Mouse (Mus musculus) hindbrain, postnatal 0 days (tissue): Measurements from ENCODE around the gene Myadm. TPM values are rescaled to one million over a fixed set of nuclear protein-coding genes. Genes with fewer than 3 reads are reported as not detected.
A peak's percentile ranks its signal among the peaks of the same experiment; 100 is the strongest.

Source experiments
- ATAC-seq: fragments of 200-750 bp; cut with Nextera tagmentation; 2 replicates; pipeline ENCODE4 v1.8.0; 2017; ENCODE audit warnings: mild to moderate bottlenecking, moderate TSS enrichment, moderate library complexity
- DNase-seq: peaks from one replicate; pipeline ENCODE4 v3.0.0-alpha.2; 2015; ENCODE audit warnings: low spot score
- H3K27ac ChIP-seq: fragments of 300-500 bp; sonication (generic); 2 replicates; pipeline ENCODE4 v1.5.1; 2014; ENCODE audit warnings: mild to moderate bottlenecking
- H3K27me3 ChIP-seq: fragments of 300-500 bp; sonication (generic); 2 replicates; pipeline ENCODE4 v1.6.1; 2014; ENCODE audit warnings: low read length, mixed read lengths; ENCODE audit not compliant: insufficient read depth
- H3K36me3 ChIP-seq: fragments of 300-500 bp; sonication (generic); 2 replicates; pipeline ENCODE4 v1.6.1; 2014; ENCODE audit warnings: low read length, mixed read lengths; ENCODE audit not compliant: insufficient read depth
- H3K4me1 ChIP-seq: fragments of 300-500 bp; sonication (generic); 2 replicates; pipeline ENCODE4 v1.6.1; 2014; ENCODE audit warnings: antibody characterized with exemption, low read length, mixed read lengths; ENCODE audit not compliant: insufficient read depth
- H3K4me2 ChIP-seq: fragments of 300-500 bp; sonication (generic); 2 replicates; pipeline ENCODE4 v1.6.1; 2014; ENCODE audit warnings: low read depth, mild to moderate bottlenecking, low read length, moderate library complexity, mixed read lengths
- H3K4me3 ChIP-seq: fragments of 300-500 bp; sonication (generic); 2 replicates; pipeline ENCODE4 v1.5.1; 2014; ENCODE audit warnings: low read length
- H3K9ac ChIP-seq: fragments of 300-500 bp; sonication (generic); replicated peaks from 2 replicates; pipeline ENCODE4 v1.6.1; 2014; ENCODE audit warnings: mild to moderate bottlenecking, low read length, moderate library complexity, mixed read lengths
- H3K9me3 ChIP-seq: fragments of 300-500 bp; sonication (generic); 2 replicates; pipeline ENCODE4 v1.6.1; 2016; ENCODE audit warnings: low read length, mixed read lengths
- CTCF ChIP-seq: IDR thresholded peaks from 2 replicates; pipeline ENCODE4 v1.5.1; 2016; ENCODE audit warnings: antibody characterized with exemption, control low read depth, low read depth
- WGBS: fragments of 180-500 bp; shearing (Covaris S2); extraction: QIAGEN DNeasy Blood & Tissue Kit; methylation state at CpG from one replicate; pipeline ENCODE4 v1.1.7; 2014; 5-methylcytosine and 5-hydroxymethylcytosine counted together
- polyA plus RNA-seq: library from polyadenylated mRNA; unstranded; fragments of >200 nt; fragmentation: Nextera tagmentation; extraction: Ambion mirVana; gene quantifications from 2 replicates; pipeline ENCODE4 v1.2.1, GENCODE M21; 2015
- total RNA-seq: library from RNA; depleted of rRNA; stranded (reverse); fragments of >200 nt; gene quantifications from 2 replicates; pipeline ENCODE4 v1.2.3, GENCODE M21; 2014

The Myadm gene
- total and polyA plus RNA-seq, 2 experiments from 2014 or later, result 29.1 to 42.7 TPM

- Histone ChIP-seq H3K4me3 (no peak overlapping the region), H3K27me3 (no peaks in the 10 kb centered on the region), H3K4me2 (no peak overlapping the region), H3K4me1 (no peaks in the 10 kb centered on the region), H3K9me3 (no peaks in the 10 kb centered on the region), H3K36me3 (no peaks in the 10 kb centered on the region), H3K27ac (no peak overlapping the region), H3K9ac (no peak overlapping the region)
- ATAC-seq, result no peak
- no peak for DNase-seq
- WGBS, result 96% methylated on average over 7 of the region's 7 CpGs
- TF ChIP-seq CTCF, result 0 out of 2 replicates have a peak, but pooled peaks have one; percentile 13
Measured at GRCm38 (mm10) chr7:3310233-3310632, 21.4 kb downstream of the Myadm start.

- no peak overlapping the region for H3K4me2 ChIP-seq
- no peaks in the 10 kb centered on the region for H3K36me3 ChIP-seq
- WGBS, result 84% methylated on average over 8 of the region's 8 CpGs
- no peak overlapping the region for H3K4me3 ChIP-seq
- DNase-seq (no peak), ATAC-seq (no peak)
- H3K27ac ChIP-seq, result no peak overlapping the region
- no peaks in the 10 kb centered on the region for H3K4me1 ChIP-seq
- no peak for TF ChIP-seq CTCF
- H3K9ac ChIP-seq, result no peak overlapping the region
- no peaks in the 10 kb centered on the region for H3K27me3 ChIP-seq
- H3K9me3 ChIP-seq, result no peaks in the 10 kb centered on the region
Measured at GRCm38 (mm10) chr7:3313571-3313970, 24.7 kb downstream of the Myadm start.

- Histone ChIP-seq H3K4me2 (no peak overlapping the region), H3K4me3 (no peak overlapping the region), H3K27me3 (no peaks in the 10 kb centered on the region), H3K9me3 (no peaks in the 10 kb centered on the region), H3K4me1 (no peaks in the 10 kb centered on the region), H3K9ac (no peak overlapping the region), H3K27ac (no peak overlapping the region), H3K36me3 (no peaks in the 10 kb centered on the region)
- ATAC-seq (peak; percentile 61; the same call in 1 of the 2 replicates), DNase-seq (peak; percentile 57)
- TF ChIP-seq CTCF, result no peak
- WGBS, result 74% methylated on average over 5 of the region's 5 CpGs
Measured at GRCm38 (mm10) chr7:3314121-3314520, 25.2 kb downstream of the Myadm start.

GRCm38 (mm10) chr7:3317704-3318103 is 28.8 kb downstream of the Myadm start:
- TF ChIP-seq CTCF, result no peak
- H3K4me3 ChIP-seq, result no peak overlapping the region
- no peaks in the 10 kb centered on the region for H3K4me1 ChIP-seq
- no peak overlapping the region for H3K4me2 ChIP-seq
- H3K27ac ChIP-seq, result no peak overlapping the region
- DNase-seq, result no peak
- no peaks in the 10 kb centered on the region for H3K36me3 ChIP-seq
- no peaks in the 10 kb centered on the region for H3K9me3 ChIP-seq
- no peak overlapping the region for H3K9ac ChIP-seq
- no peak for ATAC-seq
- WGBS, result 38% methylated on average over 4 of the region's 4 CpGs
- no peaks in the 10 kb centered on the region for H3K27me3 ChIP-seq

GRCm38 (mm10) chr7:3320856-3321255 is 32.0 kb downstream of the Myadm start:
- ATAC-seq (no peak), DNase-seq (no peak)
- no peak overlapping the region for H3K4me3 ChIP-seq
- no peak overlapping the region for H3K27ac ChIP-seq
- no peaks in the 10 kb centered on the region for H3K4me1 ChIP-seq
- H3K9me3 ChIP-seq, result no peaks in the 10 kb centered on the region
- TF ChIP-seq CTCF, result no peak
- H3K4me2 ChIP-seq, result no peak overlapping the region
- H3K27me3 ChIP-seq, result no peaks in the 10 kb centered on the region
- no peaks in the 10 kb centered on the region for H3K36me3 ChIP-seq
- H3K9ac ChIP-seq, result no peak overlapping the region
- WGBS, result 73% methylated on average over 3 of the region's 3 CpGs

GRCm38 (mm10) chr7:3323826-3324225 is 34.9 kb downstream of the Myadm start:
- ATAC-seq, result no peak
- H3K4me1 ChIP-seq, result no peaks in the 10 kb centered on the region
- no peaks in the 10 kb centered on the region for H3K9me3 ChIP-seq
- no peak overlapping the region for H3K4me3 ChIP-seq
- no peak for TF ChIP-seq CTCF
- no peak for DNase-seq
- H3K36me3 ChIP-seq, result no peaks in the 10 kb centered on the region; the same call in 1 of the 2 replicates
- H3K27ac ChIP-seq, result no peak overlapping the region
- H3K9ac ChIP-seq, result no peak overlapping the region
- H3K27me3 ChIP-seq, result no peaks in the 10 kb centered on the region
- no peak overlapping the region for H3K4me2 ChIP-seq
- WGBS, result 85% methylated on average over 1 of the region's 1 CpGs

GRCm38 (mm10) chr7:3327961-3328360 is 39.1 kb downstream of the Myadm start:
- no peak for DNase-seq
- Histone ChIP-seq H3K36me3 (no peaks in the 10 kb centered on the region; the same call in 1 of the 2 replicates), H3K9me3 (no peaks in the 10 kb centered on the region), H3K4me2 (no peak overlapping the region), H3K27ac (no peak overlapping the region), H3K4me1 (no peaks in the 10 kb centered on the region), H3K4me3 (no peak overlapping the region), H3K9ac (no peak overlapping the region), H3K27me3 (no peaks in the 10 kb centered on the region)
- no peak for ATAC-seq
- no peak for TF ChIP-seq CTCF
- 84% methylated on average over 4 of the region's 4 CpGs for WGBS
